In genomic region chr1:191275527-191275926, GRCm38 (mm10) we compare ENCODE assay signal across 8 mouse cellular contexts. TPM values are rescaled to one million over a fixed set of nuclear protein-coding genes. Genes with fewer than 3 reads are reported as not detected.
DNase-seq lines count a peak whose midpoint lies in the region; ATAC-seq and TF ChIP-seq lines count a peak whose summit lies in the region.

No protein-coding gene starts in this region.

- no peak overlapping the region for H3K27ac ChIP-seq in neural tube, embryonic 15.5 days (replicated peaks)
- H3K27ac ChIP-seq in intestine, embryonic 16.5 days (ENCODE audit: low read length) = no peak overlapping the region
- H3K27ac ChIP-seq in limb, embryonic 12.5 days = no peak overlapping the region
- no peak overlapping the region for H3K27ac ChIP-seq in stomach, postnatal 0 days (replicated peaks)

- no peak overlapping the region for H3K4me3 ChIP-seq in neural tube, embryonic 15.5 days (replicated peaks)
- H3K4me3 ChIP-seq in intestine, embryonic 16.5 days (ENCODE audit: low read length) = no peak overlapping the region
- no peak overlapping the region for H3K4me3 ChIP-seq in limb, embryonic 12.5 days (replicated peaks)
- H3K4me3 ChIP-seq in stomach, postnatal 0 days (ENCODE audit: low read depth, low read length) = no peak overlapping the region

- H3K4me2 ChIP-seq in neural tube, embryonic 15.5 days = no peak overlapping the region
- no peak overlapping the region for H3K4me2 ChIP-seq in intestine, embryonic 16.5 days (ENCODE audit: low read depth, low read length)
- H3K4me2 ChIP-seq in limb, embryonic 12.5 days = no peak overlapping the region
- H3K4me2 ChIP-seq in stomach, postnatal 0 days (replicated peaks; ENCODE audit: low read depth) = no peak overlapping the region

- no peaks in the 10 kb centered on the region for H3K4me1 ChIP-seq in neural tube, embryonic 15.5 days
- H3K4me1 ChIP-seq in intestine, embryonic 16.5 days (ENCODE audit: control insufficient read depth, insufficient read depth, low read length) = peaks cover 7% of the 10 kb centered on the region; the same call in 1 of the 2 replicates
- H3K4me1 ChIP-seq in limb, embryonic 12.5 days (replicated peaks) = no peaks in the 10 kb centered on the region
- H3K4me1 ChIP-seq in stomach, postnatal 0 days (replicated peaks; ENCODE audit: control insufficient read depth, insufficient read depth) = peaks cover 2% of the 10 kb centered on the region; the same call in 1 of the 2 replicates

- peak; percentile 89 for DNase-seq in neural tube, embryonic 10.5 days (ENCODE audit: extremely low spot score, low spot score)
- DNase-seq in cerebellum, postnatal 10 days = peak; percentile 85 to 88
- peak; percentile 88 for DNase-seq in gastrocnemius, postnatal 10 days
- peak; percentile 83 for DNase-seq in stomach, postnatal 0 days (ENCODE audit: low spot score)

- H3K36me3 ChIP-seq in neural tube, embryonic 15.5 days = no peaks in the 10 kb centered on the region
- H3K36me3 ChIP-seq in intestine, embryonic 16.5 days (ENCODE audit: control insufficient read depth, insufficient read depth, low read length) = no peaks in the 10 kb centered on the region
- no peaks in the 10 kb centered on the region for H3K36me3 ChIP-seq in limb, embryonic 12.5 days
- H3K36me3 ChIP-seq in stomach, postnatal 0 days (ENCODE audit: control insufficient read depth, insufficient read depth, low read length) = no peaks in the 10 kb centered on the region

- TF ChIP-seq CTCF in stomach, postnatal 0 days (IDR thresholded peaks at IDR 0.05; ENCODE audit: low read depth) = peak; percentile 93

- ATAC-seq in neural tube, embryonic 15.5 days (ENCODE audit: low FRiP score) = no peak
- ATAC-seq in intestine, embryonic 16.5 days = peak; percentile 9; the same call in 1 of the 2 replicates
- peak; percentile 62; the same call in 1 of the 2 replicates for ATAC-seq in limb, embryonic 12.5 days (ENCODE audit: insufficient number of reproducible peaks, insufficient read depth, low FRiP score, low TSS enrichment, low read depth)
- peak; percentile 84 for ATAC-seq in monocyte, adult 5-6 weeks (replicated peaks; ENCODE audit: insufficient number of reproducible peaks, low FRiP score, low TSS enrichment, poor library complexity, severe bottlenecking)
- ATAC-seq in stomach, postnatal 0 days (ENCODE audit: low FRiP score, low TSS enrichment) = 0 out of 2 replicates have a peak, but pooled peaks have one; percentile 7

- no peaks in the 10 kb centered on the region for H3K9me3 ChIP-seq in neural tube, embryonic 15.5 days (replicated peaks)
- H3K9me3 ChIP-seq in intestine, embryonic 16.5 days (ENCODE audit: control insufficient read depth, low read length) = no peaks in the 10 kb centered on the region
- H3K9me3 ChIP-seq in limb, embryonic 12.5 days = no peaks in the 10 kb centered on the region
- no peaks in the 10 kb centered on the region for H3K9me3 ChIP-seq in stomach, postnatal 0 days (ENCODE audit: control insufficient read depth, low read length)

- WGBS in neural tube, embryonic 15.5 days = 9% methylated on average over 12 of the region's 12 CpGs
- WGBS in intestine, embryonic 16.5 days = 9% methylated on average over 12 of the region's 12 CpGs
- WGBS in limb, embryonic 12.5 days = 9% methylated on average over 12 of the region's 12 CpGs
- 13% methylated on average over 12 of the region's 12 CpGs for WGBS in stomach, postnatal 0 days

- TF ChIP-seq EP300 in stomach, postnatal 0 days (optimal IDR thresholded peaks at IDR 0.05) = no peak

- no peaks in the 10 kb centered on the region for H3K27me3 ChIP-seq in neural tube, embryonic 15.5 days (replicated peaks)
- no peaks in the 10 kb centered on the region for H3K27me3 ChIP-seq in intestine, embryonic 16.5 days (replicated peaks; ENCODE audit: control insufficient read depth, insufficient read depth, low read length)
- no peaks in the 10 kb centered on the region for H3K27me3 ChIP-seq in limb, embryonic 12.5 days
- no peaks in the 10 kb centered on the region for H3K27me3 ChIP-seq in stomach, postnatal 0 days (ENCODE audit: control insufficient read depth, insufficient read depth, low read length)

- no peak overlapping the region for H3K9ac ChIP-seq in neural tube, embryonic 15.5 days (replicated peaks)
- no peak overlapping the region for H3K9ac ChIP-seq in intestine, embryonic 16.5 days (ENCODE audit: low read depth, low read length)
- H3K9ac ChIP-seq in limb, embryonic 12.5 days (replicated peaks) = no peak overlapping the region
- no peak overlapping the region for H3K9ac ChIP-seq in stomach, postnatal 0 days (ENCODE audit: low read length)

RNA-seq across cellular contexts. Expression of gene Nenf, which starts 42.5 kb away (rescaled TPM):
- polyA plus RNA-seq in neural tube, embryonic 15.5 days (2015; fragmentation: Nextera tagmentation; extraction: Ambion mirVana) = 125 and 158 TPM in 2 replicates
- 10 to 100 TPM; 83.8 to 87.2 TPM for total RNA-seq in gastrocnemius, postnatal 10 days (2021)
- polyA plus RNA-seq in intestine, embryonic 16.5 days (2015; fragmentation: Nextera tagmentation; extraction: Ambion mirVana) = 83.3 and 88.7 TPM in 2 replicates
- polyA plus RNA-seq in limb, embryonic 12.5 days (2016; fragmentation: Nextera tagmentation; extraction: Ambion mirVana) = 73.0 and 77.6 TPM in 2 replicates
- 1.9 to 4.4 TPM (median 2.5 TPM) in 3 replicates for total RNA-seq in monocyte, adult 5-6 weeks (2017)
- polyA plus RNA-seq in stomach, postnatal 0 days (2015; fragmentation: Nextera tagmentation; extraction: Ambion mirVana) = 117 and 120 TPM in 2 replicates

RNA-seq across cellular contexts. Expression of gene Tmem206, which starts 50.2 kb away (rescaled TPM):
- 29.8 and 30.6 TPM in 2 replicates for polyA plus RNA-seq in neural tube, embryonic 15.5 days (2015; fragmentation: Nextera tagmentation; extraction: Ambion mirVana)
- 1 to 10 TPM; 2.3 to 4.6 TPM for total RNA-seq in gastrocnemius, postnatal 10 days (2021)
- 18.2 and 19.3 TPM in 2 replicates for polyA plus RNA-seq in intestine, embryonic 16.5 days (2015; fragmentation: Nextera tagmentation; extraction: Ambion mirVana)
- 22.8 and 23.8 TPM in 2 replicates for polyA plus RNA-seq in limb, embryonic 12.5 days (2016; fragmentation: Nextera tagmentation; extraction: Ambion mirVana)
- 5.8 to 12.5 TPM (median 10.7 TPM) in 3 replicates for total RNA-seq in monocyte, adult 5-6 weeks (2017)
- 6.7 and 6.8 TPM in 2 replicates for polyA plus RNA-seq in stomach, postnatal 0 days (2015; fragmentation: Nextera tagmentation; extraction: Ambion mirVana)

RNA-seq across cellular contexts. Expression of gene Atf3, which starts 57.7 kb away (rescaled TPM):
- 1.8 and 1.9 TPM in 2 replicates for polyA plus RNA-seq in neural tube, embryonic 15.5 days (2015; fragmentation: Nextera tagmentation; extraction: Ambion mirVana)
- 10 to 100 TPM in 1 of 2 experiments, 1 to 10 TPM in 1; 5.0 to 13.4 TPM for total RNA-seq in gastrocnemius, postnatal 10 days (2021)
- 4.1 and 5.6 TPM in 2 replicates for polyA plus RNA-seq in intestine, embryonic 16.5 days (2015; fragmentation: Nextera tagmentation; extraction: Ambion mirVana)
- 1.9 and 2.9 TPM in 2 replicates for polyA plus RNA-seq in limb, embryonic 12.5 days (2016; fragmentation: Nextera tagmentation; extraction: Ambion mirVana)
- 225 to 427 TPM (median 242 TPM) in 3 replicates for total RNA-seq in monocyte, adult 5-6 weeks (2017)
- polyA plus RNA-seq in stomach, postnatal 0 days (2015; fragmentation: Nextera tagmentation; extraction: Ambion mirVana) = 6.5 and 11.1 TPM in 2 replicates
